Mouse (Mus musculus): ENCODE measurements around the gene Nubp2.

- TF ChIP-seq POLR2A (IDR thresholded peaks at IDR 0.05; ENCODE audit: borderline replicate concordance, insufficient read depth, low read length), result no peak
- no peak for TF ChIP-seq CTCF (IDR thresholded peaks at IDR 0.05; ENCODE audit: borderline replicate concordance, insufficient read depth, low read depth, low read length)
Measured at GRCm38 (mm10) chr17:24898041-24898854, 12.1 kb upstream of the Nubp2 start.

Measured in cerebellum, adult 2 months (tissue).